Mouse (Mus musculus) C3H10T1/2 (cell line): ENCODE data around the gene Bglap. TPM values are rescaled to one million over a fixed set of nuclear protein-coding genes. Genes with fewer than 3 reads are reported as not detected.

Experiments
- polyA plus RNA-seq, 2 experiments: library from polyadenylated mRNA; unstranded; fragments of >200 nt; fragmentation: generic; extraction: Trizol; gene quantifications; one replicate each; pipeline ENCODE4 v1.2.1; 2012; ENCODE audit warnings: missing spikeins in 2 of 2

Bglap gene
- under 1 TPM; 0.22 to 0.27 TPM for polyA plus RNA-seq

DNA sequence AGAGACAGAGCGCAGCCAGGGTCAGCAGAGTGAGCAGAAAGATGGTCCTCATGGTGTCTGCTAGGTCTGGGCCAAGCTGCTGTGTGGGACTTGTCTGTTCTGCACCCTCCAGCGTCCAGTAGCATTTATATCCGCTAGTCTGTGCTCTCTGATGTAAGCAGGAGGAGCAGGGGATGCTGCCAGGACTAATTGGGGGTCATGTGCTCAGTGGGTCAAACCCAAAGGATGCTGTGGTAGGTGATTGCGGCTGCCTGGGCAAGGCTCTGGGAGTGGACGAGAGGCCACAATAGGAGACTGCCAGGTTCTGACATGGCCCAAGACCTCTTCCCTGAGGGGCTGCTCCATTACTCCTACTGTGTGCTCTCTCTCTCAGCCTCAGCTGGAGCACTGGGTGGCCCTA lies at the start of gene Bglap:
Gene Bglap (minus strand): TSS at position 101 of the 400 bp plus-strand sequence.

DNA sequence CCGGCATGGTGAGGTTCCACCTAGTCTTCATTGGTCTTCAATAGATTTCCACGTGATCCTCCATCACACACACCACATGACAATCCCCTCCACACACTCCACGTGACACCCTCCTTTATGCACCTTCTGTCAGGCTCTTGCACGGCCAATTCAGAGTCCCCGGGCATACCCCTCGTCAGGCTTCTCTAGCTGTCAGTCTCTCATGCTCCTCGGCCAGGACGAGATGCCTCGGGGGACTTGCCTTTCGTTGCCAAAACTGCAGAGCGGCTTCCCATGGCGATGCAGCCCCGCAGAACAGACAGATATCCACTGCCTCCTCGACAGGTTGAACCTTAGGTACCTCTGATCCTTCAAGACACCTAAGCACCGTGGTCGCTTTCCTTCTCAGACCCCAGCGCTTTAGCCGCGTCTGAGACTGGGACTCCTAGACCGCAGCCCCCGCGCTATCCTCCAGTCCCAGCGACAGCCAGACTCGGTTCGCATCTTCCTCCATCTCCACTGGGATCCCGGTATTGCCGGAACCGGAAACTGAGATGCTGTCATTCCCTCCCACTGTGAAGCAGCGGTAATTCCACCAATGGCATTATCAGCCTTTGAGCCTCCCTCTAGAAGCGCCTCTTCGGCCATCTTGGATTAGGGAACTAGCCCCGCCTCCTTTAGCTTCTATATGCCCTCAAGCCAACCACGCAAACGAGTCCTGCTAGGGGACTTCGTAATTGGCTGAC lies 40.5 kb upstream of the Bglap start, which contains the start of gene Slc25a44:
Gene Slc25a44 (minus strand): TSS at position 535 of the 725 bp plus-strand sequence.

DNA sequence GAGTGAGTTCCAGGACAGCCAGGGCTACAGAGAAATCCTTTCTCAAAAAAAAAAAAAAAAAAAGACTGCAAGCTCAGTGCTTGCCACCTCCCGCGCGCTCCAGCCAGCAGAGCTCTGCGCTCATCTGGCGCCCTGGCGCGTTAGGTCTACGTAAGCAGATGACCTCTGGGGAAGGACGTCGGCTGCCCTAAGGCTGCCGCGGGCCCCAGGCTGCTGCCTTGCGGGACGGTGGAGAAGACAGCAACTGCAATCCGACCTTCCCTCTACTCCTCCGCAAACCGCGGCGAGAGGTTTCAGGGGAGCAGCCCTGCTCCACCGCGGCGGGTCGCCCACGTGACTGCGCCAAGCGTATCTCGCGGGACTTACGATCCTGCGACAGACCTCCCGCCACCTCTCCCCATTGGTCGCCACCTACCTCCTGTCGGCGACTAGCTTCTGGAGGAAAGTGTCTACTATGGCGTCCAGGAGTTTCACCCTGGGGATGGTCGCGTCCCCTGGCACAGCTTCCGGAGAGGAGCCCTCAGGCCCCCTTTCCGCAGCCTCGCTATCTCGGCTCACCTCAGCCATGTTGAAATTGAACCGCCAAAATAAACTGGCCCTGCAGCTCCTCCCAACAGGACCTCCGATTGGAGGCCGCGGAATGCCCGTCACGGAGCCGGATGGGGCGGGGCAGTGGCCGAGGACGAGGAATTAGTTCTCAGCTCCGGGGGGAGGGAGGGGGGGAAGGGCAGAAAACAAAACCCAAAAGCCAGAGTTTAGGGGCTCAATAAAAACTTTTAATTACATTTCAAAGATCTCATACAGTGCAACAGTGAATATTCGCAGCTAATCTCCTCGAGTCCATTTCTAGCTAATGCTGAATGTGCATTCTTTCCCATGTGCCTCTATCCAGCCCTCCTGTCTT lies 25.7 kb upstream of the Bglap start, which contains the start of gene Pmf1:
Gene Pmf1 (minus strand): TSS at position 591 of the 904 bp plus-strand sequence.

DNA sequence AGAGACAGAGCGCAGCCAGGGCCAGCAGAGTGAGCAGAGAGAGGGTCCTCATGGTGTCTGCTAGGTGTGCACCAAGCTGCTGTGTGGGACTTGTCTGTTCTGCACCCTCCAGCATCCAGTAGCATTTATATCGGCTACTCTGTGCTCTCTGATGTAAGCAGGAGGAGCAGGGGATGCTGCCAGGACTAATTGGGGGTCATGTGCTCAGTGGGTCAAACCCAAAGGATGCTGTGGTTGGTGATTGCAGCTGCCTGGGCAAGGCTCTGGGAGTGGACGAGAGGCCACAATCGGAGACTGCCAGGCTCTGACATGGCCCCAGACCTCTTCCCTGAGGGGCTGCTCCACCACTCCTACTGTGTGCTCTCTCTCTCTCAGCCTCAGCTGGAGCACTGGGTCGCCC lies 5.7 kb downstream of the Bglap start, which contains the start of gene Bglap2:
Gene Bglap2 (minus strand): TSS at position 101 of the 400 bp plus-strand sequence.

DNA sequence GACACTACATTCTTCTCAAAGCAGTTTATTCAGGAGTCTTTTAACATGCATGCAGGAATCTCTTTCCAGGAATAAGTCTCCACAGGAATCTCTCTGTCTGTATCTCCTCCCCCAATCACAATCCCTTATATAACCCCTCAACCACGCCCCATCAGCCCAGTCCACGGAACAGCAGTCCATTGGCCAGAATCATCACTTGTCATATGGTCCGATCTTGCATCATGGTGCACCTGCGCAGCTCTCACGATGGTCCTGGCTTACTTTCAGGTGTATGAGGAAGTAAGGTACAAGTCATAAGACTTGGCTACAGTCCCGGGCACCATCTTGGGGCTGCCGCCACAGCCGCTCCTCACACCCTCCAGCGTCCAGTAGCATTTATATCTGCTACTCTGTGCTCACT lies 11.6 kb downstream of the Bglap start, which contains the start of gene Bglap3:
Gene Bglap3 (minus strand): TSS at position 101 of the 400 bp plus-strand sequence.

DNA sequence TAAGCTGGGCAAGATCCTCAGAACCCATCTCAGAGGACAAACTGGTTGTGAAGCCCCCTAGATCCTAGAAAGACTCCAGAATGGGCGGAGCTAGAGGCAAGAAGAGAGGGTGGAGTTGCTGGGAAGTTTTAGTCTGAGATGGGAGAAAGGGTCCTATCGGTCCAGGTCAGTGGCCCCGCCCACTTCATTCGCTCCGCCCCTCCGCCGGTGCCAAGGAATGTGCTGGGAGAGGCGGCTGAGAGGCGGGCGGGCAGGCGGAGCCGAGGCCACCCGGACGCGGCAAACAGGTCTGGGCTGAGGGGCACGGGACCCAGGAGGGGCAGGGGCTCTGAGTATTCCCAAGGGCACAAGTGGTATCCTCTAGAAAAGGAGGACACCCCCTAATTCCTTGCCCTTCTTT lies 19.9 kb downstream of the Bglap start, which contains the start of gene Paqr6:
Gene Paqr6 (plus strand): TSS at position 248 of the 400 bp plus-strand sequence.

DNA sequence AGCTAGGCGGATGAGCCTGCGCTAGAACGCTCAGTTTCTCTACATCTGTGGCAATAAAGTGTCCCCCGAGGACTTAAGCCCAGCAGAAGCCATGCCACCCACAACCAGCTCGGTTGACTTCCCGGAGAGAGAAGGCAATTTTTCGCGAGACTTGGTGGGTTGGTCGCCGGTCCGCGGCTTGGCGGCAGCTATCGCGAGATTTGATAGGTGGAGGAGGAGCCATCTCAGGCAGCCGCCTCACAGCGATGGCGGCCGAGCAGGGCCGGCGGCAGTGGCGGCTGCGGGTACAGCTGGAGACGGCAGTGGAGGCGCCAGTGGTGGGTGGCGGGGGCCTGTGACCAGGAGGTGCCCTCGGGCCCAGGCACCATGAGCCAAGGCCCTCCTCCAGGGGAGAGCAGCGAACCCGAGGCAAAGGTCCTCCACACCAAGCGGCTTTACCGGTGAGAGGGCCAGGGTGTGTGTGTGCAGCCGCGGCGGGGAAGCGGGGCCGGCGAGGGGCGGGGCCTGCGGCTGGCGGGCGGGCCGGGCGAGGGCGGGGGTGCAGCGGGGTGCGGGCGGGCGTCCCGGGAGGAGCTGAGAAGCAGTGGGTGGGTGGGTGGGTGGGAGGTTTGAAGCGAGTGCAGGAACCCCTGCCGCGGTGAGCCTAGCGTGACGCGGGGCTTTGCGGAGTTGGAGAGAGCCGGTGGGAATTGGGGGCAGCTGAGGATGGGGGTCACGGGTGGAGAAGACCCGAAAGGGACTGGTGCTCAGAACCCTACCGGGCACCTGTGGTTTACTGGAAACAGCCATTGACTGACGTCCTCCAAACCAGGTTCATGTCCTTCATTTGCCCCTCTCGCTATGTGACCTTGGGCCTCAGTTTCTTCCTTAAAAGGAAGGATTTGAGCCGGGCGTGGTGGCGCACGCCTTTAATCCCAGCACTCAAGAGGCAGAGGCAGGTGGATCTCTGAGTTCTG lies 47.9 kb downstream of the Bglap start, which contains the start of the genes Tmem79 and Smg5:
Gene Tmem79 (minus strand): TSS at position 91 of the 956 bp plus-strand sequence.
Gene Smg5 (plus strand): TSS at position 203 of the 956 bp plus-strand sequence.

Other genes starting within 250 kb of the Bglap start
- 10 to 100 TPM in 1 of 2 experiments, 1 to 10 TPM in 1; 7.3 to 18.8 TPM for gene Mef2d, start 242.1 kb downstream of the Bglap start, polyA plus RNA-seq
- not detected for gene Rhbg, start 129.8 kb downstream of the Bglap start, polyA plus RNA-seq
- not detected for gene Gm38392, start 97.3 kb downstream of the Bglap start, polyA plus RNA-seq
- gene Tsacc, start 87.5 kb downstream of the Bglap start, polyA plus RNA-seq, result 1 to 10 TPM; 3.2 to 5.0 TPM
- 100 to 1,000 TPM; 268 to 434 TPM for gene Cct3, start 87.3 kb downstream of the Bglap start, polyA plus RNA-seq
- gene Glmp, start 59.4 kb downstream of the Bglap start, polyA plus RNA-seq, result 100 to 1,000 TPM; 246 to 254 TPM
- 1 to 10 TPM; 1.5 to 2.2 TPM for gene Tmem79, start 48.3 kb downstream of the Bglap start, polyA plus RNA-seq
- 10 to 100 TPM; 27.4 to 29.6 TPM for gene Smg5, start 48.2 kb downstream of the Bglap start, polyA plus RNA-seq
- gene Paqr6, start 19.9 kb downstream of the Bglap start, polyA plus RNA-seq, result not detected
- gene Bglap3, start 11.7 kb downstream of the Bglap start, polyA plus RNA-seq, result under 1 TPM; 0.14 to 0.27 TPM
- gene Bglap2, start 5.8 kb downstream of the Bglap start, polyA plus RNA-seq, result under 1 TPM; 0.18 to 0.38 TPM
- 100 to 1,000 TPM; 110 to 188 TPM for gene Pmf1, start 25.9 kb upstream of the Bglap start, polyA plus RNA-seq
- 10 to 100 TPM in 1 of 2 experiments, 1 to 10 TPM in 1; 7.9 to 21.7 TPM for gene Slc25a44, start 40.7 kb upstream of the Bglap start, polyA plus RNA-seq
- gene Sema4a, start 76.7 kb upstream of the Bglap start, polyA plus RNA-seq, result 1 to 10 TPM in 1 of 2 experiments, under 1 TPM in 1; 0.44 to 2.2 TPM
- 1,000 to 10,000 TPM in 1 of 2 experiments, 100 to 1,000 TPM in 1; 785 to 1,633 TPM for gene Lmna, start 125.5 kb upstream of the Bglap start, polyA plus RNA-seq
- gene Mex3a, start 147.9 kb upstream of the Bglap start, polyA plus RNA-seq, result 10 to 100 TPM in 1 of 2 experiments, 1 to 10 TPM in 1; 1.7 to 18.5 TPM
- gene Rab25, start 163.8 kb upstream of the Bglap start, polyA plus RNA-seq, result under 1 TPM in 1 of 2 experiments, not detected in 1; 0.12 TPM
- 100 to 1,000 TPM in 1 of 2 experiments, 10 to 100 TPM in 1; 61.0 to 244 TPM for gene Lamtor2, start 168.6 kb upstream of the Bglap start, polyA plus RNA-seq
- gene Ubqln4, start 169.3 kb upstream of the Bglap start, polyA plus RNA-seq, result 10 to 100 TPM; 21.9 to 24.2 TPM
- gene Ssr2, start 191.4 kb upstream of the Bglap start, polyA plus RNA-seq, result 100 to 1,000 TPM; 288 to 443 TPM
- 10 to 100 TPM; 17.2 to 54.4 TPM for gene Arhgef2, start 221.5 kb upstream of the Bglap start, polyA plus RNA-seq